Mouse (Mus musculus) liver, embryonic 14.5 days (tissue): ENCODE results near the gene Sncb. TPM values are rescaled to one million over a fixed set of nuclear protein-coding genes. Genes with fewer than 3 reads are reported as not detected.

ENCODE experiments used
- ATAC-seq: fragments of 200-750 bp; cut with Nextera tagmentation; 2 replicates; pipeline ENCODE4 v1.8.0; 2017; ENCODE audit warnings: moderate number of reproducible peaks, mild to moderate bottlenecking, moderate library complexity; ENCODE audit not compliant: insufficient read depth
- DNase-seq, 3 experiments: peaks; one replicate each; pipeline ENCODE4 v3.0.0-alpha.2; 2012 to 2013; ENCODE audit warnings: low read depth in 3 of 3, low spot score in 3 of 3
- H3K27ac ChIP-seq: fragments of 300-500 bp; sonication (generic); 2 replicates; pipeline ENCODE4 v1.5.1; 2014; ENCODE audit warnings: moderate library complexity, mild to moderate bottlenecking, control low read depth, inconsistent platforms
- H3K27me3 ChIP-seq: fragments of 300-500 bp; sonication (generic); 2 replicates; pipeline ENCODE4 v1.6.1; 2014; ENCODE audit warnings: mild to moderate bottlenecking, low read length, moderate library complexity; ENCODE audit not compliant: control insufficient read depth, insufficient read depth
- H3K36me3 ChIP-seq: fragments of 300-500 bp; sonication (generic); replicated peaks from 2 replicates; pipeline ENCODE4 v1.6.1; 2014; ENCODE audit warnings: low read depth; ENCODE audit not compliant: control insufficient read depth, insufficient read depth
- H3K4me1 ChIP-seq, 2 experiments: fragments of 200-500 bp in 1 of 2; fragments of 300-500 bp in 1 of 2; sonication (generic) in 1 of 2; replicated peaks; 2 replicates each; pipeline ENCODE4 v1.6.1; 2012 to 2014; ENCODE audit warnings: antibody characterized with exemption in 1 of 2, inconsistent platforms in 1 of 2, low read length in 1 of 2; ENCODE audit not compliant: control insufficient read depth in 2 of 2, insufficient read depth in 2 of 2
- H3K4me2 ChIP-seq: fragments of 300-500 bp; sonication (generic); 2 replicates; pipeline ENCODE4 v1.6.1; 2014; ENCODE audit warnings: low read depth, mild to moderate bottlenecking, control low read depth, moderate library complexity
- H3K4me3 ChIP-seq, 2 experiments: fragments of 200-500 bp in 1 of 2; fragments of 300-500 bp in 1 of 2; sonication (generic) in 1 of 2; 2 replicates each; pipeline ENCODE4 v1.5.1; 2012 to 2014; ENCODE audit warnings: low read depth in 2 of 2, low read length in 2 of 2, mild to moderate bottlenecking in 2 of 2, control low read depth in 1 of 2, inconsistent platforms in 1 of 2, moderate library complexity in 1 of 2; ENCODE audit not compliant: insufficient read depth in 1 of 2
- H3K9ac ChIP-seq: fragments of 300-500 bp; sonication (generic); replicated peaks from 2 replicates; pipeline ENCODE4 v1.6.1; 2014; ENCODE audit warnings: mild to moderate bottlenecking, control low read depth, moderate library complexity
- H3K9me3 ChIP-seq: fragments of 300-500 bp; sonication (generic); 2 replicates; pipeline ENCODE4 v1.6.1; 2016; ENCODE audit warnings: low read length, mixed read lengths; ENCODE audit not compliant: control insufficient read depth
- CTCF ChIP-seq: IDR thresholded peaks from 2 replicates; pipeline ENCODE4 v1.5.1; 2016; ENCODE audit warnings: antibody characterized with exemption, low read depth, control low read depth
- EP300 ChIP-seq: IDR thresholded peaks from 2 replicates; pipeline ENCODE4 v1.6.1; 2016; ENCODE audit warnings: antibody characterized with exemption, low read depth
- WGBS: fragments of 180-500 bp; shearing (Covaris S2); extraction: QIAGEN DNeasy Blood & Tissue Kit; methylation state at CpG from one replicate; pipeline ENCODE4 v1.1.7; 2014; ENCODE audit not compliant: insufficient replicate concordance; 5-methylcytosine and 5-hydroxymethylcytosine counted together
- polyA plus RNA-seq, 2 experiments: library from polyadenylated mRNA; depleted of rRNA in 1 of 2; stranded (reverse) in 1 of 2; unstranded in 1 of 2; fragments of >200 nt; fragmentation: Nextera tagmentation in 1 of 2; extraction: Ambion mirVana in 1 of 2; gene quantifications; 2 replicates each; pipeline versions ENCODE4 v1.2.1 to v1.2.3; 2012 to 2014

The Sncb gene
- polyA plus RNA-seq, 2 experiments, result 0.02 TPM; not detected in 1

GRCm38 (mm10) chr13:54758756-54759470, 7.5 kb downstream of the Sncb start:
- ATAC-seq, result no peak
- Histone ChIP-seq H3K27me3 (peaks cover 13% of the 10 kb centered on the region), H3K4me1 (0 out of 4 replicates have a peak, but pooled peaks cover 0 to 2% of the 10 kb centered on the region in 2 experiments), H3K4me3 (no peak overlapping the region), H3K36me3 (no peaks in the 10 kb centered on the region), H3K9ac (no peak overlapping the region), H3K9me3 (no peaks in the 10 kb centered on the region), H3K27ac (no peak overlapping the region), H3K4me2 (peak overlapping the region; percentile 2; the same call in 1 of the 2 replicates)
- TF ChIP-seq CTCF (no peak), EP300 (no peak)
- WGBS, result 4% methylated on average over 29 of the region's 29 CpGs
- no peak for DNase-seq

- TF ChIP-seq EP300, result no peak
- TF ChIP-seq CTCF, result peak; percentile 77
- no peaks in the 10 kb centered on the region for H3K36me3 ChIP-seq
- peak overlapping the region; percentile 28 for H3K4me2 ChIP-seq
- H3K9ac ChIP-seq, result no peak overlapping the region
- WGBS, result under 1% methylated on average over 43 of the region's 43 CpGs
- H3K4me1 ChIP-seq, result 0 out of 4 replicates have a peak, but pooled peaks cover 0 to 2% of the 10 kb centered on the region in 2 experiments
- H3K4me3 ChIP-seq, result peak overlapping the region in 1 of 2 experiments; percentile 24; a peak in 2 of 4 replicates
- DNase-seq (peak; percentile 43 to 54 (median 47)), ATAC-seq (peak; percentile 64)
- no peak overlapping the region for H3K27ac ChIP-seq
- peaks cover 13% of the 10 kb centered on the region for H3K27me3 ChIP-seq
- no peaks in the 10 kb centered on the region for H3K9me3 ChIP-seq
Observed at GRCm38 (mm10) chr13:54758045-54758755, 8.2 kb downstream of the Sncb start.

GRCm38 (mm10) chr13:54757093-54757830, 9.1 kb downstream of the Sncb start:
- Histone ChIP-seq H3K9ac (no peak overlapping the region), H3K27me3 (peaks cover 13% of the 10 kb centered on the region), H3K36me3 (no peaks in the 10 kb centered on the region), H3K4me1 (0 out of 4 replicates have a peak, but pooled peaks cover 0 to 2% of the 10 kb centered on the region in 2 experiments), H3K9me3 (no peaks in the 10 kb centered on the region), H3K4me2 (no peak overlapping the region), H3K4me3 (no peak overlapping the region), H3K27ac (no peak overlapping the region)
- WGBS, result 40% methylated on average over 10 of the region's 10 CpGs
- no peak for DNase-seq
- ATAC-seq, result no peak
- no peak for TF ChIP-seq CTCF
- no peak for TF ChIP-seq EP300

- Histone ChIP-seq H3K9ac (no peak overlapping the region), H3K4me3 (no peak overlapping the region), H3K27me3 (peaks cover 13% of the 10 kb centered on the region), H3K4me2 (no peak overlapping the region), H3K9me3 (no peaks in the 10 kb centered on the region), H3K4me1 (0 out of 4 replicates have a peak, but pooled peaks cover 0 to 2% of the 10 kb centered on the region in 2 experiments), H3K36me3 (no peaks in the 10 kb centered on the region), H3K27ac (no peak overlapping the region)
- ATAC-seq, result no peak
- no peak for TF ChIP-seq CTCF
- no peak for TF ChIP-seq EP300
- DNase-seq, result no peak
- 63% methylated on average over 8 of the region's 8 CpGs for WGBS
Observed at GRCm38 (mm10) chr13:54756156-54756712, 10.2 kb downstream of the Sncb start.
